Mouse (Mus musculus): Measurements from ENCODE around the gene Prc1. TPM values are rescaled to one million over a fixed set of nuclear protein-coding genes. Genes with fewer than 3 reads are reported as not detected.
"Not testable (repeated sequence)": the region's sequence is repeated elsewhere in the genome, so short reads cannot be mapped to it uniquely, and the experiment has no call there.

Gene Prc1
- total RNA-seq, 2 experiments from 2014 or later, result 2.4 to 4.9 TPM

- DNase-seq (ENCODE audit: low spot score in 2 of 2), result no peak
These were observed 10.9 kb upstream of the Prc1 start for GRCm38 (mm10) chr7:80283226-80283918.

- DNase-seq (ENCODE audit: low spot score in 2 of 2), result no peak
These were observed 9.9 kb upstream of the Prc1 start for GRCm38 (mm10) chr7:80284391-80284790.

GRCm38 (mm10) chr7:80285725-80286124, 8.5 kb upstream of the Prc1 start:
- no peak for DNase-seq (ENCODE audit: low spot score in 2 of 2)

- DNase-seq (ENCODE audit: low spot score in 2 of 2), result no peak
These were observed 6.5 kb upstream of the Prc1 start for GRCm38 (mm10) chr7:80287736-80288135.

GRCm38 (mm10) chr7:80294764-80295648, 756 bp downstream of the Prc1 start:
- no peak for DNase-seq (ENCODE audit: low spot score in 2 of 2)

- DNase-seq (ENCODE audit: low spot score in 2 of 2), result no peak
These were observed 2.2 kb downstream of the Prc1 start for GRCm38 (mm10) chr7:80296462-80296861.

GRCm38 (mm10) chr7:80297041-80297440, 2.8 kb downstream of the Prc1 start:
- DNase-seq (ENCODE audit: low spot score in 2 of 2), result no peak

- DNase-seq (ENCODE audit: low spot score in 2 of 2), result no peak
These were observed 4.5 kb downstream of the Prc1 start for GRCm38 (mm10) chr7:80298754-80299153.

GRCm38 (mm10) chr7:80299568-80299967, 5.3 kb downstream of the Prc1 start:
- DNase-seq (ENCODE audit: low spot score in 2 of 2), result no peak

- DNase-seq (ENCODE audit: low spot score in 2 of 2), result no peak
These were observed 7.3 kb downstream of the Prc1 start for GRCm38 (mm10) chr7:80301522-80301921.

GRCm38 (mm10) chr7:80307766-80308165, 13.5 kb downstream of the Prc1 start:
- no peak for DNase-seq (ENCODE audit: low spot score in 2 of 2)

GRCm38 (mm10) chr7:80310771-80311170, 16.5 kb downstream of the Prc1 start:
- no peak for DNase-seq (ENCODE audit: low spot score in 2 of 2)

- no peak for DNase-seq (ENCODE audit: low spot score in 2 of 2)
These were observed 21.5 kb downstream of the Prc1 start for GRCm38 (mm10) chr7:80315733-80316132.

GRCm38 (mm10) chr7:80317439-80318115, 23.3 kb downstream of the Prc1 start:
- DNase-seq (ENCODE audit: low spot score in 2 of 2), result no peak

GRCm38 (mm10) chr7:80318670-80319069, 24.4 kb downstream of the Prc1 start:
- no peak for DNase-seq (ENCODE audit: low spot score in 2 of 2)

- no peak for DNase-seq (ENCODE audit: low spot score in 2 of 2)
These were observed 25.7 kb downstream of the Prc1 start for GRCm38 (mm10) chr7:80319846-80320496.

- DNase-seq (ENCODE audit: low spot score in 2 of 2), result no peak
These were observed 29.1 kb downstream of the Prc1 start for GRCm38 (mm10) chr7:80323336-80323735.

- DNase-seq (ENCODE audit: low spot score in 2 of 2), result peak; percentile 96 to 97
These were observed 30.0 kb downstream of the Prc1 start, which contains the start of gene Rccd1 for GRCm38 (mm10) chr7:80324043-80324815. Gene Rccd1, minus strand, starts transcription at chr7:80324454.

GRCm38 (mm10) chr7:80324816-80325119, 30.5 kb downstream of the Prc1 start:
- DNase-seq (ENCODE audit: low spot score in 2 of 2), result not testable (repeated sequence)

GRCm38 (mm10) chr7:80325292-80325868, 31.1 kb downstream of the Prc1 start:
- no peak for DNase-seq (ENCODE audit: low spot score in 2 of 2)
